Mouse (Mus musculus): ENCODE measurements around the gene Slc2a9.

The Slc2a9 gene

GRCm38 (mm10) chr5:38485946-38486345 lies 17.0 kb downstream of the Slc2a9 start:
- ChIA-PET POLR2A (interaction anchor here in 2 of 4 experiments (0.6 to 1.3 kb wide), 5 partner anchors 8 to 192 kb away, joined by 3 to 4 read pairs (median 3); no protein-coding TSS in a partner anchor), CTCF (interaction anchor here (0.6 to 4.0 kb wide), 8 partner anchors 16 to 535 kb away, joined by 3 to 11 read pairs (median 4); no protein-coding TSS in a partner anchor)

- CTCF ChIA-PET: interaction anchor here in 3 of 4 experiments (0.6 to 4.0 kb wide), 4 partner anchors 14 to 50 kb away, joined by 4 to 11 read pairs (median 6); no protein-coding TSS in a partner anchor
These were observed 19.3 kb downstream of the Slc2a9 start for GRCm38 (mm10) chr5:38483518-38484110.

DNA sequence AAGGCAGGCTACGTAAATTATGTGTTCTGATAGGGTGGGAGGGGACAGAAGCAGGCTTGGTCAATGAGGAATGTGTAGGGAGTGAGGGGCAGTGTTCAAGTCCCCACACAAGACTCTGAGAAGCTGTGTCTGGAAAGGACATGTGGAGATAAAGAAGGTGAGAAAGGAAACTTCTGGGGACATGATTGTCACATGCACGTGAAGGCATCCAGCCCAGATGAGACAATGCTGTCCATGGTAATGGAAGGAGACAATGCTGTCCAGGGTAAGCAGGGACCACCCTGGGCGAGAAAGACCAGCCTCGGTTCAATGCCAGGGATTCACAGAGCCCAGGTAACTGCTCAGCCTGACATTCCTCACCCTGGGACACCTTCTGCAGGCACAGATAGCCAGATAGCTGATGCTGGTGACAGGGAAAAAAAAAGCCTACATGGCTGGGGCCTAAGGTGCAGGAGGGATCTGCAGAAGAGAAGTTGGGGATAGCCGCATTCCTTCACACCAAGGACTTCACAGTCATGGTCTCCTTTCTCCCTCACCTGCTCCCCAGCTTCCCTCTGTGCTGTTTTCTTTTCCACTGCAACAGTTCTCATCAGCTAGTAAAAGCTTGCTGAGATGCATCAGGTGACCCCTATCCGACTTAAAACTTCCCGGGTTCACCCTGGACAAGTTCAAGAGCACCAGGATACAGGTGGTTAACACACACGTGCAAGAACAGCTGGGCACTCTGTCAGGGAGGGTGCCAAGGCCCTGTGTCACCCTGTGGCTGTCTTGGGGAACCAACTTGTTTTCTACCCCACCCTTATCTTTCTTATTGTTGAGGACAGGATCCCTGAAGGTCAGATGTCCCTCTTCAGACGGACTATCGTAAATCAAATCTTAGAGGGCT lies 21.9 kb downstream of the Slc2a9 start:
- ChIA-PET CTCF (interaction anchor here in 3 of 4 experiments (0.9 to 1.7 kb wide), 3 partner anchors 11 to 173 kb away, joined by 3 to 6 read pairs (median 4); no protein-coding TSS in a partner anchor), POLR2A (interaction anchor here in 2 of 4 experiments (0.8 to 1.4 kb wide), 4 partner anchors 7 to 83 kb away, joined by 3 to 4 read pairs (median 3); no protein-coding TSS in a partner anchor)

More at GRCm38 (mm10) chr5:38483518-38484110, 19.3 kb downstream of the Slc2a9 start:
- POLR2A ChIA-PET: interaction anchor here in 1 of 4 experiments (0.6 to 1.6 kb wide), 3 partner anchors 11 to 168 kb away, joined by 3 to 4 read pairs (median 3); no protein-coding TSS in a partner anchor

DNA sequence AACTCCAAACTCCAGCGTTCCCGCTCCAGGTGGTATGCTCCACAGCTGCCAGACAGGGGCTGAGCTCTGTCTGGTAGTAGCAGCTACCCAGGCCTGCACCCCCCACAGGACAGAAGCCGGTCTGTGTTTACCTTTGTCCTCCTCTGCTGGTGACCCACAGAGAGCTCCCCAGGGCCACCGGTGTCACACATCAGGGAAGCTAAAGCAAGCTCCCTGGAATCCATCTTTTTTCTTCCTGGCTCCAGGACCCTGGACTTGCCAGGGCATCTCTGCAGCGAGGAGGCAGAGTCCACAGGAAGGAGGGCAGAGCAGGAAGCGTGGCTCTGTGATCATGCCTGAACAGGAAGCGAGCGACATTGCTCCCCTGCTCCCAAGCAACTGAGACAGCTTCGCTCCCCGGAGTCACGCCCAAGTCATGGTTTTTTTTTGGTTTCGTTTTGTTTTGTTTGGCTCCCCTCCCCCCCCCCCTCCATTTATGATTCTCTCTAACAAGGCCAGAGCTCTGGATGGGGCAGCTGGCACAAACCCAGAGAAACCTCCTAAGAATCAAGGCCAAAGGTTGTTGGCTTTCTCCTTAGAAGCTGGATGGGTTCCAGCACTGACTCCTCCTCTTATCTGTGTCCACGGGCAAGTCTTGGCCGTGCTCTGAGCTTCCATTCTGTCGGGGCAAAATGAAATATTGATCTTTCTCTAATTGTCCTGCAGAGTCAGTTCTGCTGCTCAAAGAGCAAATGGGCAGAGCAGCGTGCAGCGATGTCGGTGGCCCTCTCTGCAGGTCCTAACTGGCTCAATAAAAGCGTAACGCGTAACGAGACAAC lies 22.8 kb downstream of the Slc2a9 start:
- CTCF ChIA-PET: interaction anchor here (0.6 to 2.2 kb wide), 14 partner anchors 10 to 1085 kb away, joined by 3 to 17 read pairs (median 5); no protein-coding TSS in a partner anchor
- POLR2A ChIA-PET: interaction anchor here in 3 of 4 experiments (0.7 to 1.5 kb wide), 9 partner anchors 8 to 84 kb away, joined by 3 to 7 read pairs (median 3); no protein-coding TSS in a partner anchor

DNA sequence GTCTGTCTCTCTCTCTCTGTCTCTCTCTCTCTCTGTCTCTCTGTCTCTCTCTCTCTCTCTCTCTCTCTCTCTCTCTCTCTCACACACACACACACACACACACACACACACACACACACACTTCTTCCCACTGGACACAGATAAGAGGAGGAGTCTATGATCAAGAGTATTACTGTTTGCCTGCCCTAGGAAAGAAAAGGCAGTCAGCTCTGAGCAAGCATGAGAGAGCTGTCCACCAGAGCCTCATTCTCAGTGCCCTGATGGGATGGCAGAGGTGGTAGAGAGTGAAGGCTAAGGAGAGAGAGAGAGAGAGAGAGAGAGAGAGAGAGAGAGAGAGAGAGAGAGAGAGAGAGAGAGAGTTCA lies 23.4 kb downstream of the Slc2a9 start:
- POLR2A ChIA-PET: interaction anchor here in 3 of 4 experiments (0.7 to 2.4 kb wide), 8 partner anchors 8 to 46 kb away, joined by 3 to 7 read pairs (median 3); no protein-coding TSS in a partner anchor
- CTCF ChIA-PET: interaction anchor here (0.6 to 2.2 kb wide), 13 partner anchors 9 to 1085 kb away, joined by 3 to 17 read pairs (median 6); no protein-coding TSS in a partner anchor

GRCm38 (mm10) chr5:38479027-38479426 lies 23.9 kb downstream of the Slc2a9 start:
- CTCF ChIA-PET: interaction anchor here (0.6 to 2.2 kb wide), 9 partner anchors 9 to 170 kb away, joined by 3 to 24 read pairs (median 4); no protein-coding TSS in a partner anchor
- POLR2A ChIA-PET: interaction anchor here in 2 of 4 experiments (0.6 to 2.4 kb wide), 5 partner anchors 9 to 96 kb away, joined by 3 to 7 read pairs (median 4); no protein-coding TSS in a partner anchor

GRCm38 (mm10) chr5:38477731-38478445 lies 25.1 kb downstream of the Slc2a9 start:
- ChIA-PET POLR2A (interaction anchor here in 2 of 4 experiments (0.6 to 2.4 kb wide), 9 partner anchors 10 to 196 kb away, joined by 3 to 7 read pairs (median 5); no protein-coding TSS in a partner anchor), CTCF (interaction anchor here (0.6 to 2.2 kb wide), 17 partner anchors 8 to 170 kb away, joined by 3 to 24 read pairs (median 5); no protein-coding TSS in a partner anchor)

DNA sequence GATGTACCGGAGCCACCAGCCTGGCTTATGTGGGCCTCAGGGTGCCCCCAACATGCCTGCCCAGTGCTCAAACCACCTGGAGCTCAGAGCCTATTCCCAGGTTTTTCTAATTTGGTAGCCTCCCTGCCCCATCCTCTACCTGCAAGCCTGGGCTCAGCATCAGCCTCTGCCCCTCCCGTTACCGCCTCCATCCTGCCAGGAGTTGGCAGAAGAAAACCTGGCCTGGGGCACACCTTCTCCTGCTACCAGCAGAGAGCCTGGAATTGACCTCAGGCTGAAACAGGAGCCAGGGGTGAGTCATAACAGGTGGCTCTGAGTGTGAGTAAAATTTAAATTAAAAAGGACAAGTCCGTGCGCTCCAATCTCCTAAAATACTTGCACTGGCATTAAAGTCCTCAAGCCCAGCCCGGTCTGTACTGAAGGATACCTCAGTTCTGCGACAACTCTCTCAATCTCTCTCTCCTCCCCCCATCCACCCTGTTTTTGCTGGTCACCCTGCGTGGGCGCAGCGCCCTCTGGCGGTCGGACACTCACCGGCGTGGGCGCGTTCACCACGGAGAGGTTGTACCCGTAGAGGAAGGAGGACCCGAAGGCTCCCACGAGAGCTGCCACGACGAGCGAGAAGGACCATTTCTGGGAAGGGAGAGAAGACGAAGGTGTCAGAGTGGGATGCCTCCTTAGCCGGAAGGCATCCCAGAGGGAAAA lies 25.9 kb downstream of the Slc2a9 start:
- ChIA-PET POLR2A (interaction anchor here in 2 of 4 experiments (1.0 to 2.4 kb wide), 6 partner anchors 11 to 39 kb away, joined by 3 to 7 read pairs (median 4); no protein-coding TSS in a partner anchor), CTCF (interaction anchor here in 3 of 4 experiments (0.6 to 2.1 kb wide), 12 partner anchors 10 to 169 kb away, joined by 3 to 24 read pairs (median 6); no protein-coding TSS in a partner anchor)

DNA sequence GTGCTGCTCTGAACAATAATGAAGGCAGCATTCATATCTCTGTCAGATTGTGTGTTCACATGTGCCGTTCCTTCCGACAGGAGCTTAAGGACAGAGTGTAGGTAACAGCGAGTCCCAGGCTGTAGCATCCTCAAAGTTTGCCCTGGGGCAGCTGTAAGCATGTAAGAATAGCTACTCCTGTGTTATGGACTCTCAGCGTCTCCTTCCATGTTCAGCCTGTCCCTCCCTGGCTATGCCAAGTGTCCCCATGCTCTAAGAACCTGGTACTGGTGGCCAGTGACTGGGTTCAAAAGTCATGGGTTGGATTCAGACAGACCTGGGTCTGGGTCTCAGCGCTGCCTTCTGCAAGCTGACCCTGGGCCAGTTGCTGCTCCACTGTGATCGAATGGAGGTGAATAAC lies 32.1 kb downstream of the Slc2a9 start:
- POLR2A ChIA-PET: interaction anchor here in 1 of 4 experiments (1.2 kb wide), 1 partner anchor 44 kb away, joined by 4 read pairs; no protein-coding TSS in a partner anchor
- CTCF ChIA-PET: interaction anchor here (0.8 to 2.2 kb wide), 19 partner anchors 8 to 234 kb away, joined by 3 to 36 read pairs (median 5); no protein-coding TSS in a partner anchor

DNA sequence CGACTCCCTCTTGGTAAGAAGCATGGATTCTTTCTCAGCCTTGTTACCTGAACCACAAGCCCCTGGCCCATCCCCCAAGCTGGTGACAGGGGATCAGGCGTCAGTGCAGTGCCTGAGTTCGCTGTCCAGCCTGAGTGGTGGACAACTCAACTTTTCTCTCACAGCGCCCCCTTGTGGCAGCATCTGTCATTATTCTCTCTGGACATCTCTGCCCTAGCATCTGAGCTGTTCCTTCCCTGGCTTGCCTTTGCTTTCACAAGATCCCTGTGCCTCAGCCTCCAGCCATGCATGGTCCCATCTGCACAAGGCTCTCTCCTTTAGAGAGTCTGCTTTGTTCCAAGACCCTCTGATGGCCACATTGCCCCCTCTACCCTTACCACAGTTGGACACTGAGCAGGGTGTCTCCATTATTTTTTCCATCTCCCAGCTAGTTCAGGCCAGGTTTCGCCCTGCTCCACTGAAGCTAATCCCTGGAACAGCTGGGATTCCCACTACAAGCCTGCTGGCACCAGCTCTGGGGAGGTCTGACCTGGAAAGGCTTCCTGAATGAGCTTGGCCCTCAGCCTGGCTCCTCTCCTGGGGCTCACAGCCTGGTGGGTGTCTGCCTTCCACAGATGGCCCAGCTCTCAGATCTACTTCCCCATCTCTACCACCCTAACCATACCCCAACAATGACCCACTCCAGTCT lies 32.9 kb downstream of the Slc2a9 start:
- POLR2A ChIA-PET: interaction anchor here in 3 of 4 experiments (0.6 to 1.3 kb wide), 6 partner anchors 20 to 161 kb away, joined by 3 to 4 read pairs (median 4); no protein-coding TSS in a partner anchor
- CTCF ChIA-PET: interaction anchor here (0.6 to 2.2 kb wide), 43 partner anchors 8 to 233 kb away, joined by 3 to 36 read pairs (median 4); no protein-coding TSS in a partner anchor

DNA sequence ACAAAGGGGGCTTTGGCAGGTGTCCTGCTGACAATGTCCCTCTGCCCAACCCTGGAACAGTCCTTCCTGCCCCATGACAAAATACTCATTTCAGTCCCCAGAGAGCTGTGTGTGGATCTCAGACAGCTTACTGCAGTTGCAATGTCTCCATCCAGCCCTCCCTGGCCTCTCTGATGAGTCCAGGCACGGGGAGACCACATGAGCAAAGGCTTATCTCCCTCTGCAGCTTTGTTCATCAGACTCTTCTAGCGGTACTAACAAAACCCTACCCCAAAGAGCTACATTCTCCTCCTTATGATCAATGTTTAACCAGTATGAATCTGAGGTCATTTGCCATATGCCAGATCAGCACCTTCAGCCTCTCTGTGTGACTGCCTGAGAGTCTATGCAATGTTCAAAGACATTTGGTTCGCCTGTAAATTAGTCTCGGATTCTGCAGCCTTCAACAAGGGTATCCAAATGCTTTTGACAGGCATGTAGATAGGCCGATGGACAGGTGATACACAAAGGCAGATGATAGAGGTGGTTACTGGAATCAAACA lies 36.3 kb downstream of the Slc2a9 start:
- POLR2A ChIA-PET: no interaction called here
- CTCF ChIA-PET: interaction anchor here in 2 of 4 experiments (0.8 kb wide), 2 partner anchors 11 to 230 kb away, joined by 3 to 6 read pairs; no protein-coding TSS in a partner anchor

- POLR2A ChIA-PET: interaction anchor here in 1 of 4 experiments (1.0 kb wide), 1 partner anchor 144 kb away, joined by 4 read pairs; no protein-coding TSS in a partner anchor
- CTCF ChIA-PET: no interaction called here
These were observed 41.7 kb downstream of the Slc2a9 start for GRCm38 (mm10) chr5:38461261-38461660.

DNA sequence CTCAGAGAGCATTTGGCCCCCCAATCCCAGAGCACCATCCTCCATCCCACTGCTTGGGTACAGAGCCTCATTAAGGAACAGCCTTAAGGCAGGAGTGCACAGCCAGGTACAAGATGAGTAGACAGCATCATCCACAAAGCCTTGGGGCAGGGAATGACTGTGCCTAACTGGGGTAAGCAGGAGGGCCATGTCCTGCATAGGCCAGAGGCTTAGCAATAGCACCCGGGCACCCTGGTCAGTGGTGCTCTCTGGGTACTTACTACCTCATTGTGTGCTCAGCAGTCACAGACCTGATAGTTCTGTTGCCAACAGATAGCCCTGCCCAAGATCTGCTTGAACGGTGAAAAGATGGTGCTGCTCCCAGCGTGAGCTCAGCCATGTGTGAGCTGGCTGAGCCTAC lies 52.0 kb downstream of the Slc2a9 start:
- ChIA-PET CTCF (interaction anchor here in 1 of 4 experiments (0.8 kb wide), 1 partner anchor 1490 kb away, joined by 3 read pairs; no protein-coding TSS in a partner anchor), POLR2A (no interaction called here)

- POLR2A ChIA-PET: interaction anchor here in 1 of 4 experiments (0.6 kb wide), 1 partner anchor 21 kb away, joined by 4 read pairs; no protein-coding TSS in a partner anchor
- CTCF ChIA-PET: no interaction called here
These were observed 53.3 kb downstream of the Slc2a9 start for GRCm38 (mm10) chr5:38449607-38450006.

GRCm38 (mm10) chr5:38448121-38448520 lies 54.8 kb downstream of the Slc2a9 start:
- CTCF ChIA-PET: no interaction called here
- POLR2A ChIA-PET: no interaction called here
